Mouse (Mus musculus): Measurements from ENCODE around the gene Shank2. TPM values are rescaled to one million over a fixed set of nuclear protein-coding genes. Genes with fewer than 3 reads are reported as not detected.

Shank2 gene
- total and polyA plus RNA-seq, 2 experiments from 2014 or later: 9.3 to 32.6 TPM

GRCm38 (mm10) chr7:144314438-144315105 lies 312.8 kb downstream of the Shank2 start:
- H3K27me3 ChIP-seq (ENCODE audit: insufficient read depth, low read length): no peaks in the 10 kb centered on the region
- H3K36me3 ChIP-seq (ENCODE audit: insufficient read depth, low read length): no peaks in the 10 kb centered on the region
- no peak overlapping the region for H3K27ac ChIP-seq (ENCODE audit: low read depth, low read length)
- H3K4me3 ChIP-seq (ENCODE audit: low read depth, low read length): no peak overlapping the region
- H3K4me1 ChIP-seq (ENCODE audit: insufficient read depth, low read length): peaks cover 4% of the 10 kb centered on the region; the same call in 1 of the 2 replicates
- DNase-seq (ENCODE audit: low spot score) (no peak), ATAC-seq (ENCODE audit: low FRiP score) (no peak)
- no peak overlapping the region for H3K9ac ChIP-seq (replicated peaks; ENCODE audit: low read length, poor library complexity, severe bottlenecking)
- no peak for TF ChIP-seq CTCF (IDR thresholded peaks at IDR 0.05)
- WGBS: 81% methylated on average over 11 of the region's 11 CpGs
- H3K9me3 ChIP-seq (ENCODE audit: low read length): no peaks in the 10 kb centered on the region
- H3K4me2 ChIP-seq (ENCODE audit: low read depth, low read length, poor library complexity, severe bottlenecking): no peak overlapping the region

- Histone ChIP-seq H3K27ac (ENCODE audit: low read depth, low read length) (no peak overlapping the region), H3K4me2 (ENCODE audit: low read depth, low read length, poor library complexity, severe bottlenecking) (no peak overlapping the region), H3K27me3 (ENCODE audit: insufficient read depth, low read length) (no peaks in the 10 kb centered on the region), H3K4me3 (ENCODE audit: low read depth, low read length) (no peak overlapping the region), H3K9ac (replicated peaks; ENCODE audit: low read length, poor library complexity, severe bottlenecking) (peak overlapping the region; percentile 36; the same call in 1 of the 2 replicates), H3K9me3 (ENCODE audit: low read length) (no peaks in the 10 kb centered on the region), H3K36me3 (ENCODE audit: insufficient read depth, low read length) (no peaks in the 10 kb centered on the region), H3K4me1 (ENCODE audit: insufficient read depth, low read length) (peaks cover 4% of the 10 kb centered on the region; the same call in 1 of the 2 replicates)
- no peak for TF ChIP-seq CTCF (IDR thresholded peaks at IDR 0.05)
- DNase-seq (ENCODE audit: low spot score) (no peak), ATAC-seq (ENCODE audit: low FRiP score) (no peak)
- WGBS: 90% methylated on average over 6 of the region's 6 CpGs
These were observed 314.5 kb downstream of the Shank2 start for GRCm38 (mm10) chr7:144316224-144316623.

- TF ChIP-seq CTCF (IDR thresholded peaks at IDR 0.05): no peak
- WGBS: 15% methylated on average over 10 of the region's 10 CpGs
These were observed 315.1 kb downstream of the Shank2 start for GRCm38 (mm10) chr7:144316797-144317196.

GRCm38 (mm10) chr7:144324077-144324476 lies 322.3 kb downstream of the Shank2 start:
- no peak for TF ChIP-seq CTCF (IDR thresholded peaks at IDR 0.05)
- DNase-seq (ENCODE audit: low spot score): no peak
- ATAC-seq (ENCODE audit: low FRiP score): no peak
- no peaks in the 10 kb centered on the region for H3K27me3 ChIP-seq (ENCODE audit: insufficient read depth, low read length)
- H3K36me3 ChIP-seq (ENCODE audit: insufficient read depth, low read length): no peaks in the 10 kb centered on the region
- no peaks in the 10 kb centered on the region for H3K9me3 ChIP-seq (ENCODE audit: low read length)
- H3K4me2 ChIP-seq (ENCODE audit: low read depth, low read length, poor library complexity, severe bottlenecking): no peak overlapping the region
- WGBS: 100% methylated on average over 2 of the region's 2 CpGs
- H3K9ac ChIP-seq (replicated peaks; ENCODE audit: low read length, poor library complexity, severe bottlenecking): no peak overlapping the region
- H3K27ac ChIP-seq (ENCODE audit: low read depth, low read length): no peak overlapping the region
- H3K4me3 ChIP-seq (ENCODE audit: low read depth, low read length): no peak overlapping the region
- H3K4me1 ChIP-seq (ENCODE audit: insufficient read depth, low read length): no peaks in the 10 kb centered on the region

More at GRCm38 (mm10) chr7:144316797-144317196, 315.1 kb downstream of the Shank2 start:
- H3K27ac ChIP-seq (ENCODE audit: low read depth, low read length): no peak overlapping the region
- H3K4me3 ChIP-seq (ENCODE audit: low read depth, low read length): no peak overlapping the region
- peaks cover 4% of the 10 kb centered on the region; the same call in 1 of the 2 replicates for H3K4me1 ChIP-seq (ENCODE audit: insufficient read depth, low read length)
- H3K9ac ChIP-seq (replicated peaks; ENCODE audit: low read length, poor library complexity, severe bottlenecking): peak overlapping the region; percentile 36; the same call in 1 of the 2 replicates
- ATAC-seq (ENCODE audit: low FRiP score) (no peak), DNase-seq (ENCODE audit: low spot score) (peak; percentile 72)
- no peaks in the 10 kb centered on the region for H3K36me3 ChIP-seq (ENCODE audit: insufficient read depth, low read length)
- no peak overlapping the region for H3K4me2 ChIP-seq (ENCODE audit: low read depth, low read length, poor library complexity, severe bottlenecking)
- H3K9me3 ChIP-seq (ENCODE audit: low read length): no peaks in the 10 kb centered on the region
- no peaks in the 10 kb centered on the region for H3K27me3 ChIP-seq (ENCODE audit: insufficient read depth, low read length)

GRCm38 (mm10) chr7:144324861-144325260 lies 323.1 kb downstream of the Shank2 start:
- DNase-seq (ENCODE audit: low spot score) (no peak), ATAC-seq (ENCODE audit: low FRiP score) (no peak)
- WGBS: 82% methylated on average over 6 of the region's 6 CpGs
- TF ChIP-seq CTCF (IDR thresholded peaks at IDR 0.05): no peak
- H3K9ac ChIP-seq (replicated peaks; ENCODE audit: low read length, poor library complexity, severe bottlenecking): no peak overlapping the region
- no peak overlapping the region for H3K4me3 ChIP-seq (ENCODE audit: low read depth, low read length)
- no peak overlapping the region for H3K4me2 ChIP-seq (ENCODE audit: low read depth, low read length, poor library complexity, severe bottlenecking)
- no peak overlapping the region for H3K27ac ChIP-seq (ENCODE audit: low read depth, low read length)
- H3K27me3 ChIP-seq (ENCODE audit: insufficient read depth, low read length): no peaks in the 10 kb centered on the region
- no peaks in the 10 kb centered on the region for H3K4me1 ChIP-seq (ENCODE audit: insufficient read depth, low read length)
- no peaks in the 10 kb centered on the region for H3K9me3 ChIP-seq (ENCODE audit: low read length)
- no peaks in the 10 kb centered on the region for H3K36me3 ChIP-seq (ENCODE audit: insufficient read depth, low read length)

- no peak for TF ChIP-seq CTCF (IDR thresholded peaks at IDR 0.05)
- Histone ChIP-seq H3K36me3 (ENCODE audit: insufficient read depth, low read length) (no peaks in the 10 kb centered on the region), H3K4me2 (ENCODE audit: low read depth, low read length, poor library complexity, severe bottlenecking) (no peak overlapping the region), H3K9me3 (ENCODE audit: low read length) (no peaks in the 10 kb centered on the region), H3K27ac (ENCODE audit: low read depth, low read length) (no peak overlapping the region), H3K27me3 (ENCODE audit: insufficient read depth, low read length) (no peaks in the 10 kb centered on the region), H3K4me3 (ENCODE audit: low read depth, low read length) (no peak overlapping the region), H3K4me1 (ENCODE audit: insufficient read depth, low read length) (no peaks in the 10 kb centered on the region), H3K9ac (replicated peaks; ENCODE audit: low read length, poor library complexity, severe bottlenecking) (no peak overlapping the region)
- 87% methylated on average over 10 of the region's 10 CpGs for WGBS
- DNase-seq (ENCODE audit: low spot score): no peak
- ATAC-seq (ENCODE audit: low FRiP score): no peak
These were observed 323.9 kb downstream of the Shank2 start for GRCm38 (mm10) chr7:144325603-144326002.
